Mouse (Mus musculus): ENCODE results near the gene Sars.

Gene Sars

DNA sequence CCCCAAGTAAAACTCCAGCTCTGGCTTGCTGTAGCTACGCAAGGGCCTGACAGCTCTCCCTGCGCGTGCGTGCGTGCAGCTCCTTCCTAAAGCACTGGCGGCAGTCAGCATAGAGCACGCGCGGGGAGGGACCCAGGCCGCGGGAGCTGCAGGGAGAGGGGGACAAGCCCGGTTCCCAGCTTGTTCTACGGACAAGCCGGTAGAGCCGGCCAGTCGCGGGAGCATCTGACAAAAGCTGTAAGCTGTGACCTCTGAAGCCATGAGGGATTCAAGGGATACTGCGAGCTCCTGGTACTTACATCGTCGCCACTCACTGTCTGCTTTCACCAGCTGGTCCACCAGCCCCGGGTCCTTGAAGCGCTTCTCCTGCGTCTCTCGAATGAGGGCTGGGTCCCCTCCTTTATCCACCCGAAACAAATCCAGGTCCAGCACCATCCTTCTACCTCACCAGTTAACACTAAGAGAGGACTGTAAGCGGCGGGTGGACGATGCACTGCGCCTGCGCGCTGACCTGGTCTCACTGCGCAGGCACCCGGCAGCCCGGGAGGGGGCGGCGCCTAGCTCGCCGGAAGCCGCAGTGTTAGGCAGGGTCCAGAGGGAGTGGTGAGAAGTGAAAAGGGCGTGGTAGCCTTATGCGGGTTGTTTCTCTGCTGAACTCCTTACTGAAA, at the start of gene Sars:
Gene Sars (minus strand): TSS at position 512 of the 668 bp plus-strand sequence.
- peak; percentile 94 for DNase-seq (ENCODE audit: low spot score)

DNA sequence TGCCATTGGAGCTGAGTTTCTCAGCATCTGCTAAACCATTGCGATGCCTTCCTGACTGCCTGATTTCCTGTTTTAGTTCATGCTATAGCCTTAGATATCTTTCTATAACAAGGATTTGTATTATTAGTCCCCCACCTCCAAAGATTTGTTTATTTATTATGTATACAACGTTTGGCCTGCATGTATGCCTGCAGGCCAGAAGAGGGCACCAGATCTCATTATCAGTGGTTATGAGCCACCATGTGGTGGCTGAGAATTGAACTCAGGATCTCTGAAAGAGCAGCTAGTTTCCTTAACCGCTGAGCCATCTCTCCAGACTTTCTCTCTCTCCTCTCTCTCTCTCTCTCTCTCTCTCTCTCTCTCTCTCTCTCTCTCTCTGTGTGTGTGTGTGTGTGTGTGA, 45.0 kb upstream of the Sars start:
- no peak for DNase-seq (ENCODE audit: low spot score)

DNA sequence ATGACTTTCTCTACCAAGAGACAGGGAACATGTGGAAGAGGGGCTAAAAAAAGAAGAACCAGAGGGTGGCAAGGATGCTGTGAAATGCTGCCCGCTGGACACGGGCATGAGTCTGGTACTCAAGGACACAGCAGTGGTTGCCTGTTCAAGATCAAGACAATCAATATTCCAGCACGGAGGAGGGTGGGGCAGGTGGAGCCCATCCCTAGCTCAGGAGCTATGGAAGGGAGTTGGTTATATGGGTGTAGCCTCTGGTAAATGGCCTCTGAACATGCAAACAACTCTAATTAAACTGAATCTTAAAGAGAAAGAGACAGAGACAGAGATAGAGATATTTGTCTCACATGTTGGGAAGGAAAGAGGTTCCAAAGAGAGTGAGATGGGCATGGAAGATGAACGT, 39.7 kb upstream of the Sars start:
- no peak for DNase-seq (ENCODE audit: low spot score)

DNA sequence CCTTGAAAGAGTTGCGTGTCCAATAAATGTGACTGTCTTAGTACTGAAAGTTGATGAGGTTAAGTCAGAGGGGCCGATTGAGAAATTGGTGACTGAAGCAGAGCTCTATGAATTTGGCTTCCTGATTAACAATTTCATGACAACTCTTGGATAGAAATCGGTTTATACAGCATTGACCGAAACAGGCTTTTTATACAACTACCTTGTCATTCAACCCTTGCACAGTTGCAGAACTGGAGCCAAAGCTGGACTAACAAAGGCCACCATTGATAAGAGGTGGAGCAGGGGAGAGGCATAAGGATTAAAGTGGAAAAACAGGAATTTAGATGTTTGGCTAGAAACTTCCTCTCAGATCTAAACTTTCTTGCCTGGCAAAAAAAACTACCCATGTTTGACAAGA, 33.8 kb upstream of the Sars start:
- no peak for DNase-seq (ENCODE audit: low spot score)

DNA sequence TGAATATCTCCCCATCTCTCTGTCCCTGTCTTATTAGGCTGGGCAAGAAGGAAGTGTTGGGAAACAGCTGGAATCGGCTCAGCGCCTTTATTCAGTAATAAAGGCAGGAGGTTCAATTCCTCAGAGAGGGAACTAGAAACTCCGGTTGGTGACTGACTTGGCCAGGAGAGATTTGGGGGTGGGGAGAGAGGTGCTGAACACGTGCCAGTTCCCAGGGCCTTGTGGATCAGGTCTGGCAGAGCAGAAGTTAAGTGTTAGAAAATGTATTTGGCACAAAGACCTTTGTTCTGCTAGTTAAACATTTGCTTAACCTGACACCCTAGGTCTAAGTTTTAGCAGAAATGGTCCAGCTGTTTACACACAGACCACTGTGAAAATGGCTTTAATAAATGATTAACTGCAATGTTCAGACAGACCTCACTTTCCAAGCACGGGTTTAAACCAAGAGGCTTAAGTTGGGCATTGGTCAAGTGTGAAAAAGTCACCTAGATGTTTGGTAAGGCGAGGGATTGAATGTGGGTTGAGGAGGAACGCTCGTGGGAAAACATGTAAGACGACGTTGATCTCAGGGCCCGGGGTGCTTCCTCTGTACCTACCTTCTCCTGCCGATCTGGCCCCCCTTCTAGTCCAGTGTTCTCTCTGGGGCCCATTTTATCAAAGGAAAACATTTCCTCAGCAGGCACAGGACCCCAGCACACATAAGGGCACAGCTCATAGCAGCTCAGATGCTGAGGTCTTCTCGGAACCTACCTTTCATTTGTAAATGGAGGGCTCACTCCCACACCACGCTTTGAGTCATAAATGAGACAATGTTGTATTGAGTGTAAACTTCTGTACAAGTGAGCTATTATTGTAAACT, 32.0 kb upstream of the Sars start:
- DNase-seq (ENCODE audit: low spot score) = peak; percentile 82

DNA sequence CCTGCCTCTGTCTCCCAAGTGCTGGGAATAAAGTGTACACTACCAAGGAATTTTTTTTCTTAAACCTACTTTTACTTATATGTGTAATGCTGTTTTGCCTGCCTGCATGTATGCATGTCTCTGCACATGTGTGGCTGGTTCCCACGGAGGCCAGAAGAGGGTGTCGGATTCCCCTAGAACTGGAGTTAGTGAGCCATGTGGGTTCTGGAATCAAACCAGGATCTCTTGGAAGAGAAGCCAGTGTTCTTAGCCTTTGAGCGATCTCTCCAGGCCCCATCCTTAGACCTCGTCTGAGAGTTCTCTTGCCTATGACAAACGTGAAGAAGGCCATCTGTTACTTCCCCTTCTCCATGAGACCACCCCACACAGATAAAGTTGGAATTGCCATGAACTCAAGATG, 30.5 kb upstream of the Sars start:
- DNase-seq (ENCODE audit: low spot score) = no peak

DNA sequence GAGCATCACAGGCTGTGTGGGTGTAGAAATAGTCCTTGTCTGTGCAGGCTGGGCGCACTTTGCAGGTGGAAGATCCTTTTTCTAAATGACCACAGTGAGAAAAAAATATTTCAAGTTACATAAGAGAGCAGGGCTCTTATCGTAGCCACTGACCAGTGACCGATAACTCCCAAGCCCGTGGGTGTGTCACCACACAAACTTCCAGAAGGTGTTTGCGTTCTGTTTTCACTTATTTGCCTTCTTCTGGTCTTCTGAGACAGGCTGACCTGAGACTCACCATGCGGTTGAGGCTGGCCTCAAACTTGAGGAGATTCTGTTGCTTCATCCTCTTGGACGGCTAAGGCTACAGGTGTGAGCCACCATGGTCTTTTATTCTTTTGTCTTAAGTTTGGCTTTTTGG, 30.0 kb upstream of the Sars start:
- DNase-seq (ENCODE audit: low spot score) = no peak

DNA sequence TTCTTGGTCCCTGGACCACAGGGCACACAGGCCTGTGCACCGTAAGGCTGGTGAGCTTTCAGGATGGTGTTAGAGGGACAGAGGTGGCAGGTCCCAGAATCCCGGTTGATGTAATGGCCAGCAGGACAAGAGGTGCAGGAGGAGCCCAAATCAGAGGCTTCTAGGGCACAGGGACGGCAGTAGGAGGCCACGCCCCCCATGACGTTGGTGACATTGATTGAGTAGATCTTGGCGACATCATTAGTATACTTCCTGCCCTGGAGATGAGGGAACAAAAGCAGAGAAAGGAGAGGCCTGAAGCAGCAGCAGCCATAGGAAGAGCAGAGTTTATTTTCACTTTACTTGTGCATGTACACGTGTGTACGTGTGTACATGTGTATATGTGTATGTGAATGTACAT, 22.8 kb upstream of the Sars start:
- DNase-seq (ENCODE audit: low spot score) = no peak

DNA sequence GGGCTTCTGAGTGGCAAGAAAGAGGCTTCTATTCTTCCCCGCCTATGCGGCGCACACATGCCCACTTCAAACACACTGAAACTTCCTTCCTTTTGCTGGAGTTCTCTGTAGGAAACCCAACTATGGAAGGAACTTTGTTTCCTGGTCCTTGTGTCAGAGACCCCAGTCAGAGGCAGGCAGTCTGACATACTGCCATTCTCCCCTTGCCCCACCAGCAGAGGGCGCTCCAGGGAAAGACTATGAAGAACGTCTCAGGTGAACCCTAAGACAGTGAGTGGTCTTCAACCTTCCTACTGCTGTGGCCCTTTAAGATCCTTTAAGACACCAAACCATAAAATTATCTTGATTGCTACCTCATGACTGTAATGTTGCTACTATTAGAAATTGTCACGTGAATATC, 21.4 kb upstream of the Sars start:
- peak; percentile 63 for DNase-seq (ENCODE audit: low spot score)

DNA sequence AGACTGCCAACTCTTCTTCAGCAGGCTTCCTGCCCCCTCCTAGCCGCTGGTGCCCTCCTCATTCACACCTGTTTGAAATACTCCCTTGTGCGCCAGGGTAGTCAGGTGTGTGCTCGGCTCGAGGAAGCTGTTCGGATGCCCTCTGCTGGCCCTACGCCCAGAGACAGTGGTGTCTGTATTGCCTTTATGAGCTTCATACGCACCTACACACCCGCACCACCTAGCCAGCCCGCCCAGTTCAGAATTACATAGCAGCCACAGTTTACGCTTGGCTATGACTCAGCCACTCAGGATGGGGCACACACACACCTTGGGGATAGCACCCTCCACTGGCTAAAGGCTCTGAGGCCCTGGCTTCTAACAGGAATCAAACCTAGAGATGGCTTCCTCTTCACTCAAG, 13.9 kb upstream of the Sars start:
- no peak for DNase-seq (ENCODE audit: low spot score)

DNA sequence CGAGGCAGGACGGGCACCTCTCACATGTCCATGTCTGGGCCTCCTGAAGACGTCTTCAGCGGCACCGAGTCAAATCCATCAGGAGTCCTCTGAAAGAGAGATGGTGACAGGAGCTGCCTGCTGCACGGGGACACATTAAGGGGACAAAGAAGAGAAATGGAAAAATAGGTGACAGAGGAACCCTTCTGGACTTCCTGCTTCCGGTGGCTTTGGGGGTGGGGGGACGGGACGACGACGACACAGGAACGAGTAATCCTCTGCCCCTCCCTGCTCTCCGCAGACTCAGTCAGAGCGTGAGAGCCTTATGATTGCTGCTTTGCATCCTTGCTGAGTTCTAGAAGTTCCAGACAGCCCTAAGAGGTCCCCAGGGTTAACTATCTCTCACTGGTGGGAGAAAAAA, 13.4 kb upstream of the Sars start:
- DNase-seq (ENCODE audit: low spot score) = no peak

DNA sequence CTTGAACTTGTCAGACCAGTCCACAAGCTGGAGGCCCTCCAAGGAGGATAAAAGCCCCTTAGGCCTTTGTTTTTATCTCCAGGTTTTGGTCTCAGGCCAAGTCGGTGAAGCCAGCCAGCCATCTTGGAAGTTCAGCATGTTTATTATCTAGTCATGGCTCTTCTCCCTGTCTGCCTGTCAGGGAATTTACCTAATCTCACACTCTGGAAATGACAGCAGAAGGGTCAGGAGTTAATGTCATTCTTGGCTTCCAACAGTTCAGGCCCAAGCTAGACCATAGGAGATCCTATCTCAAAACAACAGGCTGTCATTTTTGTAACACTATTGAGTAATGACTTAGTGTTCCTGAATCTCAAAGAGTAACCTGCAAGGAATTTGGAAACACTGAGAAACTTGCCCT, 9.2 kb upstream of the Sars start:
- DNase-seq (ENCODE audit: low spot score) = peak; percentile 34

DNA sequence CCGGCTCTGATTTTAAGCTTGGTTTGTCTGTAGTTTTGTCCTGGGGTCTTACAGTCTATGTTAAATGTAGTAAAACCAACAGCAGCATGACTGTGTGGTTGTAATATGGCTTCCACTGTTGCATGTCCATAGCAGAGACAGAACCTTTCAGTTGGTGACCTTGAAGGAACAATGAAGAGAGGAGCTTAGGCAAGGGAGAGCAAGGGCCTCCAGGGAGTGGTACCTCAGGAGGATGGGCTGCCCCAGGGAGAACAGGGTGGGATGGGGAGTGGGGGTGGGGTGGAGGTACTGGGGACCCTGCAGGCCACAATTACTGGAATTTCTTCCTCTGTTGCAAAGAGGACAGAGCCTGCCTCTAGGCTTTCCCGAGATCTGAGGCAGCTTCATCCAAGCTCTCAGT, 7.0 kb upstream of the Sars start:
- DNase-seq (ENCODE audit: low spot score) = no peak

DNA sequence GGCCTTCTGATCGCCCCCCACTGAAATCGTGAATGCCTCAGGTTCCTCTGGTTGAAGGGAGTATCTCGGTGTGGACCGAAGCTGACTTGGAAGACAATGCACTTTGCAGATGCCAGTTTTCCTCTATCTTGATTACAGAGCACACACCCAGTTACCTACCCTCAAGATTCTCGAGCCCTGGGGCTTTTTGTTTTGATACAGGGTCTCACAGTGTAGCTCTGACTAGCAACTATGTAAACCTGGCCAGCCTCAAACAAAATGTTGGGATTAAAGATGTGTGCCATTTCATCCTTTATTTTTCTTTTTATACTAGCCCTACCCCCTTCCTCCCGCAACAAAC, 327 bp upstream of the Sars start:
- no peak for DNase-seq (ENCODE audit: low spot score)

DNA sequence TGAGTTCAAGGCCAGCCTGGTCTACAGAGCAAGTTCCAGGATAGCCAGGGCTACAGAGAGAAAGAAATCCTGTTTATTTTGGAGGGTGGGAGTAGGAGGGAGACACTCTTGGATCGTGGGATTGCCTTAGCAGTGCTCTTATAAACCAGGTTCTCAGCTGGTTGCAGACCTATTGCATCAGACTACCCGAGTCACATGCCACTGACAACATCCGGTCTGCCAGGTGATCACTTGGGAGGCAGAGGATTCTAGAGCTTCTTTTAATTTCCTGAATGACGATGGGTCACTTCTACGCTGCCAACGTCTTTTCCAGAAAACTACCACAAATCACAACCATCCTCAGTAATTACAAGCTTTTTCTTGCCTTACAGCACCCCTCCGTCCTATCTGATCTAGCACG, 980 bp downstream of the Sars start:
- peak; percentile 86 for DNase-seq (ENCODE audit: low spot score)

DNA sequence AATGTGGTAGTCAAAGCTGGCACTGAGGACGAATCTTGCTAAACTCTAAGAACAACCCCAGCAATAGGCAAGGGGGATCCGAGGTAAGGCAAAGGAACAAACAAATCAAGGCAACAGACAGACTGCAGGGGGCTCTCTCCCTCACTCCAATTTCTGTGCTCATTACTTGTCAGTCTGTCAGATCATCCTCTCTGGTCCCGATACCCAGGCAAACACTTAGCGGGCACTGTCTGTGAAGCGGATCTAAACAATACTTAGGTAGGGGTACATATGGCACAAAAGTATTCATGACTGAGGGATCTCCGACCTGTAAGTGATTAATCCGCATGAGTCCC, 8.7 kb downstream of the Sars start:
- no peak for DNase-seq (ENCODE audit: low spot score)

DNA sequence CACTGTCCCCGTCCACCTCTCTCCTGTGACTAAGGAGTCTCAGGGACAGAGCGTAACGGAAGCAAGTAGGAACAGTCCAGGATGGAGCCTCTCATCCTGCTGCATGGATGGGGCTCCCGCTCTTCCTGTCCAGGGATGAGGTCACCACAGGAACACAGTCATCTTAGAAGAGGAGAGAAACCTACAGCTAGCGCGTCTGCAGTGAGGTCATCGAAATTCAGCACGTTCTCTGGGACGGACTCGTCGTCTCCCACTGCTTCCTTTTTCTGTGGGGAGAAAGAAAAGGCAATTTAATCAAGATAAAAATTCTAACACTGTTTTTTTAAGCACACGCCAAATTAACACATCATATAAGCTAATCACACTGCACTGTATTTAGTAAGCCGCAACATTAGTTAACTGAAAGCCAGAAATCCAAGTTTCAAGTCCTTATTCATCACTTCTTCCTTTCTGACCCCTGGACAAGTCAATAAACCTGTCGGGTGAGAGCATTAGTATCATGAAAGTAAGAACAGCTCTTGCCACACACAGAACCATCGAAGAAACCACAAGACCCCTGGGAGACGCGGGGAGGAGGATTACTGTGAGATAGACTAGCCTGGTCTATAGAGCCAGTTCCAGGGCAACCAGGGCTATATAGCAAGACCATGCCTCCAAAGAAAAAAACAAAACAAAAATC, 9.2 kb downstream of the Sars start:
- DNase-seq (ENCODE audit: low spot score) = no peak

DNA sequence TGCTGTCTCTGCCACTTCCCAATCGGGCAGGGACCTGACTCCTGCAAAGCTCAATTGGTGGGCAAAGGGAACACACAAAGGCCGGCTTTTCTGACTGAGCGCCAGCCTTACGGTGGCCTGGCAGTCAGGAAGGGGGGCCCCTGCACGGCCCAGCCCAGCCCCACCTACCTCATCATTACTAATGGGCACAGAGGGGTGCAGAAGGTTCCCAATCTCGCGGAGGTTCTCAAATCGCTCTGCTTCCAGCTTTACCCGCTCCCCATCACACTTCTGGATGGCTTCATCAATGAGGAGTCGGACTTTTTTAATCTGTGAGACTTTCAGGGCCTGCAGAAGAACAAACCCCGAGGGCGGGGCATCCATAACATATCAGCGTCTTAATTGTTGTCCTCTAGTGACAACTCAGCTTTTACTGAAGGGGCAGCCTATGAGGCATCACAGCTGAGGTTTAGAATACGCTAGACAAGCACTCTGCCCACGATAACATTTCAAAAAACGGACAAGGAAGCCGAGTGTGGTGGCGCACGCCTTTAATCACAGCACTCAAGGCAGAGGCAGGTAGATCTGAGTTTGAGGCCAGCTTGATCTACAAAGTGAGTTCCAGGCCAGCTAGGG, 11.0 kb downstream of the Sars start:
- no peak for DNase-seq (ENCODE audit: low spot score)

DNA sequence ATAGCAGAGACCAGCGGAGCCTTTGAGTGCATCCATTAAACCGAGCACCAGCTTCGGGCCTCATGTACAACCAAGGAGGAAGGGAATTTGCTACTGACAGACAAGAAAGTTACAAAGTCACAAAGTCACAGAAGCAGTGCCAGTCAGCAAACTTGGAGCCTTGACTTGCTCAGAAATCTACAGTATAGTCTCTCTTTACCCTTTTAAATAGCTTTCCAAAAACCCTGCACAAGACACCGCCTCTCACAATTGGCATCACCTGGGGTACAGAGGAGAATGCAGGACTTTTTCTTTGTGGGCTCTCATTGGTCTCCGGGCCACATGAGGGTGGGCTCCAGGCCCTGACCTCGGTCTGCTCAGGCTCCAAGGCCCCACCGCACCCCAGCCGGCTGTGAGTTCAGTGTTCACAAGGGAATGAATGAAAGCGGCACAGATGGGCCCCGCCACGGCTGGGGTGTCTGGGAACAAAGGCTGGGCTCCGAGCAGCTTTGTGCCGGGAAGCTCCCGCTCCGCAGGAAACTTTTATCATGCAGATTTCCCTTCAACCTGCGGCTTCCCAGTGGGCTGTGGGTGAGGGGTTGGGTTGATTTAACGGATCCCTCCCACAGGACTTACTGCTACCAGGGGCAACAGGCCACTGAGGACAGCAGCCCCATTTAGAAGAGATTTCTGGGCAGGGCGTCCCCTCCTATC, 11.7 kb downstream of the Sars start:
- no peak for DNase-seq (ENCODE audit: low spot score)

DNA sequence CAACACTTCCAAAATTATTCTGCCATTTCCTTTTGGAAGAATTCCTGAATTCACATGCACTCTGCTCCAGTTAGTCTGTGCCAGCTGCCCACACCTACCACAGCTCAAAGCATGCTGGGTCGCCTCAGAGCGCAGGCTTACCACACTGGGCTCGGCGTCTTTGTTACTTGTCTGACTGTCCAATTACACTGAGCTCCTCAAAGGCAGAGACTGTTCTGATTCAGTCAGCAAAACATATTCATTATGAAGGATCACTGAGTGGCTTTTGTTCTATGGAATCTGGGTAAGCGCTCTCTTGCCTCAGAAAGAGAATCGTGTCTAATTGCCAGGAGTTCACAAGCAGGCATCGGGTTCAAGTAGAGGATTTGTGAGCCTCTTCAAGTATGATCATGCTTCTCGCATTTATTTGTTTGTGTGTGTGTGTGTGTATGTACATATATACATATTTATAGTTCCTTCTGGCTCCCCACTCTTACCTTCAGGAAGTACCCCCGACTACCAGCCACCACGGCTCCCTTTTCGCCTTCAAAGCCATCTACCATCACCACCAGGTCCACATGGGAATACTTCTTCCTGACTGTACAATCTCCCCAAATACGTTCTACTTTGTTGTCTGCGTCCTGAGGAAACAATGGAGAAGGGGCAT, 12.3 kb downstream of the Sars start:
- DNase-seq (ENCODE audit: low spot score) = no peak

DNA sequence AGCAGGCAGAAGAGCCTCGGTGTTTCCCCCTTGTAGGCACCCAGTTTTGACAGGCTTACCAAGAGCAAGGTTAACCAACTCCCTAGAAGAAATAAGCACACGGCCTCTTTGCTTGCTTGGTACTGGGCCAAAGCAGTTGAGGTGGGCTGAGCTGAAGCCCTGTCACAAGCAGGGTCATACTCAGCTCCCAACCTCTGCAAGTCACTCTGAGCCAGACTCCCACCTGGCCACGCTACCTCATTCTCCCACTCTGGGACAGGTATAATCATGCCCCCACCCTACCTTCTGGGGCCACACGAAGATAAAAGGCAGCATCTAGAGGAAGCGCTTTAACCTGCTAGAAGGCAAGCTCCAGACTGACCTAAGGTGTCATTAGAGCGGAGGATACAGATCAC, 19.4 kb downstream of the Sars start:
- no peak for DNase-seq (ENCODE audit: low spot score)

All from adipocyte (in vitro differentiated cells).